Mouse (Mus musculus): ENCODE data around the gene Iqcf6.

DNA sequence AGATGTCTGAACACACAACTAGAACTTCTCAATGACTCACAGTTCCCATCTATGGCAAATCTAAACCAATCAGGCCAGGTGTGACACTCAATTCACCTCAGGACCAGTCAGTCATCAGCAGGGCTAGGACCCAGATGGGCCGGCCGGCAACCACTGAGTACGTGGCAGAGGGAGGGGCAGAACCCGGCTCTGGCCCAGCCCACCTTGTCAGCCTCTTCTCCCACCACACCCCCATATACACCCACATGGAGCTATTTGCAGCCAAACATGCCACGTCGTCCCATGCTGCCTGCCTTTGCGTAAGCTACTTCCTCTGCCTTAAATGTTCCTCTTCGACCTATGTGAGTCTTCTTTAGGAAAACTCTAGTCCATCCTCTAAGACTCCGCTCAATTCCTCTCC, 49.6 kb downstream of the Iqcf6 start:
- TF ChIP-seq CTCF (conservative IDR thresholded peaks at IDR 0.05 in 1 of 2, IDR thresholded peaks at IDR 0.05 in 1 of 2; ENCODE audit: low read depth in 2 of 2, low read length in 2 of 2) (no peak), EP300 (IDR thresholded peaks at IDR 0.05; ENCODE audit: low read length) (no peak), E2F4 (IDR thresholded peaks at IDR 0.05; ENCODE audit: insufficient replicate concordance, low read depth, low read length) (no peak), CHD1 (IDR thresholded peaks at IDR 0.05; ENCODE audit: low read depth, low read length) (no peak), MAX (IDR thresholded peaks at IDR 0.05; ENCODE audit: low read length) (no peak), RCOR1 (conservative IDR thresholded peaks at IDR 0.05; ENCODE audit: low read depth, low read length) (no peak), ZNF384 (IDR thresholded peaks at IDR 0.05; ENCODE audit: low read depth, low read length) (no peak), POLR2AphosphoS2 (IDR thresholded peaks at IDR 0.05; ENCODE audit: low read depth, low read length) (no peak)

All from CH12.LX (cell line).